In genomic region chr5:8686071-8686470, GRCm38 (mm10) we compare ENCODE assay signal across 11 mouse cellular contexts.
"Had no signal": no experiment of that assay in that cellular context is flagged by ENCODE, and none has a peak within 500 bp of the region (broad histone marks: within the 10 kb centered on the region; RNA-seq: fewer than 3 reads in every experiment).

No protein-coding gene starts in this region.

- H3K27ac ChIP-seq: limb, embryonic 15.5 days; liver, embryonic 14.5 days; midbrain, embryonic 13.5 days; stomach, embryonic 15.5 days had no signal

- DNase-seq: layer of hippocampus, adult 9-11 months; layer of hippocampus, postnatal 36 days; lung, adult 18-20 months; lung, postnatal 36 days; right cerebral cortex, postnatal 14 days; thymus, postnatal 4 days had no signal

- H3K36me3 ChIP-seq: limb, embryonic 15.5 days; midbrain, embryonic 13.5 days; stomach, embryonic 15.5 days had no signal

- H3K9me3 ChIP-seq: limb, embryonic 15.5 days; midbrain, embryonic 13.5 days; stomach, embryonic 15.5 days had no signal

- H3K27me3 ChIP-seq: limb, embryonic 15.5 days; midbrain, embryonic 13.5 days; stomach, embryonic 15.5 days had no signal

- H3K4me2 ChIP-seq: limb, embryonic 15.5 days; midbrain, embryonic 13.5 days; stomach, embryonic 15.5 days had no signal

- H3K4me1 ChIP-seq: limb, embryonic 15.5 days; midbrain, embryonic 13.5 days; stomach, embryonic 15.5 days had no signal

- ATAC-seq: intestine, embryonic 16.5 days; midbrain, embryonic 13.5 days had no signal

- H3K4me3 ChIP-seq: limb, embryonic 15.5 days; midbrain, embryonic 13.5 days; stomach, embryonic 15.5 days had no signal

- H3K9ac ChIP-seq: limb, embryonic 15.5 days; liver, embryonic 14.5 days; midbrain, embryonic 13.5 days; stomach, embryonic 15.5 days had no signal
